Mouse (Mus musculus) spleen, embryonic (tissue): Measurements from ENCODE around the gene Vash1.

Experiments used
- CTCF ChIA-PET: fragments of 350-600 bp; sonication (Branson Sonifier 250); formaldehyde crosslinking; loops from one replicate; lab custom pipeline; 2022; lab: Charles Lee

Vash1 gene

GRCm38 (mm10) chr12:86678591-86679545 is at the start of gene Vash1:
TSS of gene Vash1 (plus strand) at chr12:86678700.
- CTCF ChIA-PET: no interaction called here

DNA sequence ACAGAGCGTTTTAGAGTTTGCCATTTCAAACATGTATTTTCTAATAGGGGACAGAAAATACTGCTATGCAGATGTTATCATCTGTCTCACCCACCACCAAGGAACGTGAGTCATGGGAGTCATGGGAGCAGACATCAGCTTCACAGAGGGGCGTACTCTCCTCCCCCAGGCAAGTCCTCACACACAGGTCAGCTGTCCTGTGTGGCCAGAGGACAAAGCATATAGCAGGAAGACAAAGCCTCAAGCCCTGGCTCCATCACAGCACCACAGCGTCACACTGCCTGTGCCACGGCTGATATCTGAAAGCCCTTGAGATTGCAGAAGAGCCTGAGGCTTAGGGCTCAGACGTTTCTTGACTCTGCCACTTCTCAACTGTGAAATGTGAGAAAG is 49.7 kb upstream of the Vash1 start:
- CTCF ChIA-PET: no interaction called here

- CTCF ChIA-PET: no interaction called here
These were observed 36.7 kb upstream of the Vash1 start for GRCm38 (mm10) chr12:86641763-86642162.

DNA sequence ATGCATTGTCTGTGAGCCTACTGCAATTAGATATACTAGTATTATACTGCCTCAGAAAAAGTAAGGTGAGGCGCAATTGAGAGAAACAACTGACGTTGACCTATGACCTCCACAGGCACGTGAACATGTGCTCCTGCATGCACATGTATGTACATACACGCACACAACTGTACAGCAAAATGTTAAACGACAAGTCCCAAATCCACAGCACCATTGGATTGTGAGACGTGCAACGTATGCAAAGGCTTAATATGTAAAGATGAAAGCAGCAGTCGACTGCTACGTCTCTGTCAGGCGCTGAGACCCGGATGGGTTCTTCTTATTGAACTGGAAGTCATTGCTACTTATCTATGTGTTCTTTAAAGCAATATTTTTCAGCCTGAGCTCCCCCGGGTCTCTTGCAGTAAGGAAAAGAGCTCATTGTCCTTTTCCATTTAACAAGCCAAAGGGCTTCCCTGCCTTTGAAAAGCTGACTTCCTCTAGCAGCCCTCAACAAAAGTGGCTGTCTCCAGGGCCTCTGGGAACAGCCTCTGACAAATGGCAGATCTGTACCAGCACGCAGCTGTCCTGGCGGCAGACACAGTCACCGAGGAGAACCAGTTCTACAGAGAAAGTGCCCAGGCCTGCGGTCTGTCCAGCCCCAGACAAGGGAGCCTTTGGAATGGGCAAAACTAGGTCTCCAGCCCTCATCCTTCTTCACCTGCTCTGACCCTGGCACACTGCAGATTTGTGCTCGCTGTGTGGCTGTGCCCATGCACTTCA is 33.8 kb upstream of the Vash1 start:
- CTCF ChIA-PET: no interaction called here

GRCm38 (mm10) chr12:86645494-86645893 is 33.0 kb upstream of the Vash1 start:
- CTCF ChIA-PET: no interaction called here

DNA sequence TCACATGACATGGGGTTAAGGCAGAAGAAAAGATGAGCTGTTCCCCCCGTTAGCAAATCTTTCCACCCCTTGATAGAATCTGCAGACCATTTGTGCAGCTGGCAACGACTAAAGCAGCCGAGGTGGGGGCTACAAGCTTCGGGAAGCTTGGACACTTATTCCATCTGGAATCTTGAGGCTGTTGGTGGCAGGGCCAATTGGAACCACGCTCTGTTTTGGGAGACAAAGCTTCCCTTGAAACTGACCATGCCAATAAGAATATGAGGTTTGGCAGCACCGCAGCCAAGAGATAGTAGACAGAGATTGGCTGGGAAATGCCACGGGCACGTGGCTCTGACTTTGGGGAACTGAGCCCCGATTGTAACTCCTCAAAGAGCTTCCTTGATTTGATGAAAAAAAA is 31.7 kb upstream of the Vash1 start:
- CTCF ChIA-PET: interaction anchor here (0.7 kb wide), 1 partner anchor 49 kb away, joined by 5 read pairs; no protein-coding TSS in a partner anchor

- CTCF ChIA-PET: interaction anchor here (0.7 kb wide), 1 partner anchor 50 kb away, joined by 5 read pairs; no protein-coding TSS in a partner anchor
These were observed 31.2 kb upstream of the Vash1 start for GRCm38 (mm10) chr12:86647279-86647678.

- CTCF ChIA-PET: no interaction called here
These were observed 30.8 kb upstream of the Vash1 start for GRCm38 (mm10) chr12:86647736-86648135.

DNA sequence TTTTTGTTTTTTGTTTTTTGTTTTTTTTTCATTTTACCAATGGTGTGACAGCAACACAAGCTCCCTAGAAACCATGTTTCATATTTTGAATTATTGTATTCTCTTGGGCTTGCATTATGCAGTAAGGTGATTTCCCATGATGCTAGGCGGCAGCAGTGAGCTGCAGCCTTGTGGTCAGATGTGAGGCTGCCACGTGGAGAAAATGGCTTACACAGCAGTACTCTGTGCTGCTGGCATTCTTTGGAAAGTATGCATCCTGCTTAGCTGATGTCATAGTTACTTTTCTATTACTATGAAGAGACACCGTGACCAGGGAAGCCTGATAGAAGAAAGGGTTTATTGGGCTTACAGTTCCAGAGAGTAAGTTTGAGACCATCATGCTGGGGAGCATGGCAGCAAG is 30.0 kb upstream of the Vash1 start:
- CTCF ChIA-PET: no interaction called here

DNA sequence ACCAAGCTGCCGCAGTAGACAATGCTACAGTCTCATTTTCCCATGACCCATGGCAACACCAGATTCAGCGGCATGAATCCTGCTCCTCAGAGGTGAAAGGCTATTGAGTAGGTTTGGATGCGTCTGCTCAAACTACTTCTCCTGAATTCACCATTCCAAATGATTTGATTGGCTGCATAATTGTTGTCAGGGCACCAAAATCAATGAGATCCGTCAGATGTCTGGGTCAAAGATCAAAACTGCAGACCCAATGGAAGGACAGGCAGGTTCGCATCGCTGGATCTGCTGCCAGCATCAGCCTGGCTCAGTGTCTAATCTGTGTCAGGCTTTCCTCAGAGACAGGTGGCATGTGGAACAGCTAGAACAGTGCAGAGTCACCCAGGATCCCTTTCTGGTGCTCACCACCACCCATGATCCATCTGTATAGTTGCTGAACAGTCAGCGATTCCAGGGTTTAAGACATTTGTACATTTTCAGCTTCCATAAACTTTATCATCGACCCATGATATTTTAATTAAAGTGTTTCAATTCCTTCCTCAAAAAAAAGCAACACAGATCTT is 27.1 kb upstream of the Vash1 start:
- CTCF ChIA-PET: no interaction called here

DNA sequence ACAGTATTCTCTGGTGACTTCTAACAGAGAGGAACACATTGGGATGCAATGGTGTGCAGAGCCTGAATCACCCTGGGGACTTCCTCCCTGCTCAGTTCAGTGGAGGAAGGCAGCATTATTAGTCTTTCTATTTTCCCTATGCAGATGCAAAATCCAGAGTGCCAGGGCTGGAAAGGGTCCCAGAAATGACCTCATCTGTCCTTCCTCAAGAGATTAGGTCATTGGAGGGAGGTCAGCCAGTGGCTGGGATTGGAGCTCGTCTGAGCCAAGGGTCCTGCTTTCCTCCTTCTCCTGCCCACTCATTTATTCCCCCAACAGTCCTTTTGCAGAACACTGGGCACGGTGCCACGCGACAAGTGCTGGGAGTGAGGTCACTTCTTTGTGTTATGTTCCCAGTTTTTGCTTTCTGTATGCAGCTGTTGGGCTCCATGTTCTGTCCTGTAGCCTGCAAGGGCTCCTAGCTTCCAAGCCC is 25.9 kb upstream of the Vash1 start:
- CTCF ChIA-PET: no interaction called here

- CTCF ChIA-PET: no interaction called here
These were observed 19.0 kb upstream of the Vash1 start for GRCm38 (mm10) chr12:86659447-86659968.

DNA sequence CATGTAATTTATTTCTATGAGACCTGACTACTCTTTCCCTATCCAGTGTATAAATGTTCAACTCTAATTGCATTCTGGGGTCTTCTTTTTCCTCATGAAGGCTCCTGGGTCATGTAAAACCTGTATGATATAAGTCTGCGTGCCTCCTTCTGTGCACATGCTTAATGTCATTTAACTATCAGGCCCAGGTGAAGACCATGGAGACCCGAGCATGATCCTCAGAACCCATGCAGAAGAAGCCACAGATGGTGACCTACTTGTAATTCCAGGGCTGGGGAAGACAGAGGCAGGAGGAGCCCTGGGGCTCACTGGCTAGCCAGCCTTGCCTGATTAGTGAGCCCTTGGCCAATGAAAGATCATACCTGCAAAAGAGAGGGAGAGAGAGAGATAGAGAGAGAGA is 18.0 kb upstream of the Vash1 start:
- CTCF ChIA-PET: no interaction called here

DNA sequence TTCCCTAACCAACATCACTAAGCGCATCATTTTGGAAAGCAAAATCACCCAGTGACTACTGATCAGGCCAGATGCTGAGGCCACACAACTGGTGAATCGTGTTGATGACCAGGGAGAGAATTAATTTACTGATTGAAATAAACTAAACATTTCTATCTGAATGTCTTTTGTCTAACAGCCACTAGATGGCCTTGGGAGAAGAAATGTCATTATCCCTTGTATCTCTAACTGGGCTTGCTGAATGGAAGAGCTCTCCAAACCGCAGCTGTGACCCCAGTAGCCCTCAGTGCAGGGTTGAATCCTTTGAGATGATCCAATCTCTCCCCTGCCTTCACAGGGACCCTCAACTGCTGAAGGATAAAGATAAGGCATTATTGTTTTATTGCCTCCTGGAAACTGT is 12.8 kb upstream of the Vash1 start:
- CTCF ChIA-PET: no interaction called here

- CTCF ChIA-PET: no interaction called here
These were observed 10.1 kb upstream of the Vash1 start for GRCm38 (mm10) chr12:86668404-86668803.

DNA sequence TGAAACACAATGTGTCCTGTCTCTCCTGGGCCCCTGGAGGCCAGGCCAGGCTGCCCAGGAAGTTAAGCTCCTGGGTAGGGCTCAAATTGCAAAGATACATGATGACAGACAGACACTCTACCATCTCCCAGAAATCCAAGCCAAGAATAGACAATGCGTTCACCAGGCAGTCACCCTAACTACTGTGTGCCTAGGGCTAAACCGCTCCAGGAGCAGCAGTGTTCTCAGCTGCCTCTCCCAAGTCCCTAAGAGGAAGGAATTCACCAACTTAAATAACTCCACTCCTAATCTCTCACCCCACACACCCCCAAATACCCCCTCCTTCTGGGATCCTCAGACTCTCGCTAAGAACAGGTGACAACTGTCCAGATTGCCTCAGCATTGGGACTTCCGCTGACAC is 6.4 kb upstream of the Vash1 start:
- CTCF ChIA-PET: no interaction called here

DNA sequence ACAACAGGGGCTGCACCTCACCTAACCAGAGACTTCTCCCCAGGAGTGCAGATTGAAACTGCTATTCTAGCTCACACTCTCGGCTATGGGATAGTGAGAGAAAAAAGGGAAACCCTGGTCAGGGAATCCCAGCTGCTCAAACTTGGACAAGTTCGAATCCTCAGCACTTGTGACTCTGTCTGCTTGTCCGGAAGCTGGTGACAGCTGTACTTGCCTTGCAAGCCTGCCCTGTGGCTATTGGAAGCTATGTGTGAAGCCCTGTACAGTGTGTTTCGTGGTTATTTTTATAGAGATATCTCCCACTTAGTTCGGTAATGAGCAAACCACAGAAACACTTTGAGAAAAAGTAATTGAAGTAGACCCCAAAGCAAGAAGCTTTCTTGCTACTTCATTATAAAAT is 6.0 kb upstream of the Vash1 start:
- CTCF ChIA-PET: no interaction called here

DNA sequence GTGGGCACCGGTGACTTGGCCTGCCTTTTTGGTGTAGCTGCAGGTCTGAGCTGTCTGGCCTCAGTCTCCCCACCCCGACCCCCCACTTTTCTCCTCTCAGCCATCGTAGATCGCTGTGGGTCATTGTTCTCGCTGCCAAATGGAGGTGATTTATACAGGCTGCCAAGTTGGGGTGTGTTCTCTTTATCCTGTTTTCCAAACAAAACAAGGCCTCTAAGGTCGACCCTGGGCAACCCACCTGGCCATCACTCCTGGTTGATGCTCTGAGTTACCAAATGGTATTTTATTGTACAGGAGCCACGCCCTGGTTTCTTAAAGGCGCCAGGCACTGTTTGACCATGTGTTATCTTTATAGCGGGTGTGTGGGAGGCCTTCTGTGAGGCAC is 1.0 kb downstream of the Vash1 start:
- CTCF ChIA-PET: no interaction called here

DNA sequence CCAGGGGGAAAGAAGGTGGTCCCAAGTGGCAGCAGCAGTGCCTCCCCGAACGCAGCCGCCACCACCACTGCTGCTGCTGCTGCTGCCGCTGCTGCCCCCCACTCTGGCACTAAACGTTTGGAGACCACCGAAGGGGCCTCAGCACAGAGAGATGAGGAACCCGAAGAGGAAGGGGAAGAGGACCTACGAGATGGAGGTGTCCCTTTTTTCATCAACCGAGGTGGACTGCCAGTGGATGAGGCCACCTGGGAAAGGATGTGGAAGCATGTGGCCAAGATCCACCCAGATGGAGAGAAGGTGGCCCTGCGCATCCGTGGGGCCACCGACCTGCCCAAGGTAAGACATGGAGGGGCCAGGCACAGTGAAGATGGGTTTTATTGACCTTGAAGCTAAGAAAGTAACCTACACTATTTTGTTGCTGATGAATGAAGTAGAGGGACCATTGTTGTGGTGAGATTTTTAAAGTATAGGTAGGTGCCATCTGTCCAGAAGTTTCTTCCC is 1.5 kb downstream of the Vash1 start:
- CTCF ChIA-PET: no interaction called here

GRCm38 (mm10) chr12:86680591-86681193 is 2.2 kb downstream of the Vash1 start:
- CTCF ChIA-PET: no interaction called here

DNA sequence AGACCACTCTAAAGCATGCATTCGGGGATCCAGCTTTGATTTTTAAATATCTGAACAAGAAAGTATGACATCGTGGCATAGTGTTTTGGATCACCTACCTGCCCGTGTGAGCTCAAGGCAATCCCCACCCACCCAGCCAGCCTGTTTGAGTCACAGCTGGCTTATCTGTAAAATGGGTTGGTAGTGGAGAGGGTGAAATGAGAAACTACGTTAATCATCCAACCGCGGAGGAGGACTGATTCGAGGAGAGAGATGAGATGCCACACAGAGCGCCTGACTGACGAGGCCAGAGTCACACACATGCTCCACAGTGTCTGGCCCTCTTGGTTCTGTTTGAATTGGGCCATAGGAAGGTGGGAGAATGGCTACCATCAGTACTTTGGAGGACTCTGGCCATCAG is 3.1 kb downstream of the Vash1 start:
- CTCF ChIA-PET: no interaction called here
